ENCODE assay signal across 1 mouse cellular context in the genomic region with DNA sequence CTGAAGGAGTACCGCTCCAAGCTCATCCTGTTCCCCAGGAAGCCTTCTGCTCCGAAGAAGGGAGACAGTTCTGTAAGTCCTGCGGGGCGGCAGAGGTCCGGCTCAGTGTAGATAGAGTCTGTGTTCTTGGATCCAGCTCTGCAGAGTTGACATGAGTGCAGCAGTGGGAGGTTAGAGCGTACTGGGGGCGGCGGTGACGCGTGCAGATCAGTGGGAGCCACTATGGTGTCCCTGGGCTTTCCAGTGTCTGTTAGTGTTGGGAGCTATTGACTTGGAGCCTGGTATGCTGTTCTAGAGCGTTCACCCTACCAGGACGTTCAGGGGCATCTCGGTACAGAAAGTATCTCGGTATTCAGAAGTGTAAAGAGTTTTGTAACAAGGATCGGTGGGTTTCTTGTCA.
A peak's percentile ranks its signal among the peaks of the same experiment; 100 is the strongest.
TF ChIP-seq lines count a peak whose summit lies in the region.

No protein-coding gene starts in this region.

TF ChIP-seq in MEL, 35 proteins besides CTCF, POLR2A, EP300 and RAD21:
- peak; percentile 39; the same call in 1 of the 2 replicates for TF ChIP-seq CHD1 (IDR thresholded peaks at IDR 0.05; ENCODE audit: low read depth, low read length)
- TF ChIP-seq MYC (IDR thresholded peaks at IDR 0.05; ENCODE audit: low read depth, low read length): no peak
- TF ChIP-seq POLR2AphosphoS2 (IDR thresholded peaks at IDR 0.05; ENCODE audit: low read length): no peak
- 0 out of 2 replicates have a peak, but pooled peaks have one; percentile 28 for TF ChIP-seq NELFE (IDR thresholded peaks at IDR 0.05; ENCODE audit: low read depth, low read length)
